Mouse (Mus musculus): ENCODE measurements around the gene Elk3. TPM values are rescaled to one million over a fixed set of nuclear protein-coding genes. Genes with fewer than 3 reads are reported as not detected.

The Elk3 gene
- polyA plus RNA-seq, 1 experiment from 2014 or later: 23.6 TPM

- Histone ChIP-seq H3K4me1 (ENCODE audit: control insufficient read depth, insufficient read depth, low read length) (no peaks in the 10 kb centered on the region), H3K4me3 (replicated peaks; ENCODE audit: low read length) (no peak overlapping the region), H3K27me3 (ENCODE audit: control insufficient read depth, insufficient read depth, low read length) (no peaks in the 10 kb centered on the region), H3K9ac (ENCODE audit: low read length) (no peak overlapping the region), H3K4me2 (ENCODE audit: low read depth, low read length) (no peak overlapping the region), H3K36me3 (ENCODE audit: control insufficient read depth, insufficient read depth, low read length) (peaks cover 8% of the 10 kb centered on the region; the same call in 1 of the 2 replicates), H3K9me3 (replicated peaks; ENCODE audit: control insufficient read depth, low read length) (no peaks in the 10 kb centered on the region), H3K27ac (ENCODE audit: low read length) (no peak overlapping the region)
- no peak for ATAC-seq (ENCODE audit: insufficient read depth, low FRiP score)
- 90% methylated on average over 9 of the region's 9 CpGs for WGBS
Observed at GRCm38 (mm10) chr10:93234692-93235091, 76.2 kb downstream of the Elk3 start.

DNA sequence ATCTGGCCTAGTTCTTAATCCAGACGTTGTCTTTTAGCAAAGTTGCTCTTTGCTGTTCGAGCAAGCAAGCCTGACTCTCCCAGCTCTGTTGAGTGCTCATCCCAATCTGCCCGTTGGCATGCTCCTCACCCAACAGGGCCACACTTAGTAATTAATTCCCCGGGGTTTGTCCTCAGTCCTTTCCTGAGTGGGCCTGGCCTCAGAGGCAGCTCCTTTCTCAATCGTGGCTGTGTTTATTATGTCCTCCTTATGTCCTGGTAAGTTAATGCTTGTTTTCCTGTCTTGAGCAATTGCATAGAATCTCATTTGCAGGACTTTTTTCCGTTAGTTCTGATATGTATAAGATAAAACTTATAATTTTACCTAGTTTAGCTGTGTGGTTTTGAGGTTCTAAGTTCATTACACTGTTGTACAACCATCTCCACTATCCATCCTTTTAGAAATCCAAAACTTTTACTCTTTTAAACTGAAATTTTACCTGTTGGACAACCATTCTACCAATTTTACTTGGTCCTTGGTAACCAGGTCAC is 77.2 kb downstream of the Elk3 start:
- Histone ChIP-seq H3K4me1 (ENCODE audit: control insufficient read depth, insufficient read depth, low read length) (no peaks in the 10 kb centered on the region), H3K36me3 (ENCODE audit: control insufficient read depth, insufficient read depth, low read length) (peaks cover 8% of the 10 kb centered on the region; the same call in 1 of the 2 replicates), H3K9ac (ENCODE audit: low read length) (no peak overlapping the region), H3K9me3 (replicated peaks; ENCODE audit: control insufficient read depth, low read length) (no peaks in the 10 kb centered on the region), H3K4me3 (replicated peaks; ENCODE audit: low read length) (no peak overlapping the region), H3K4me2 (ENCODE audit: low read depth, low read length) (no peak overlapping the region), H3K27ac (ENCODE audit: low read length) (no peak overlapping the region), H3K27me3 (ENCODE audit: control insufficient read depth, insufficient read depth, low read length) (no peaks in the 10 kb centered on the region)
- WGBS: 89% methylated on average over 6 of the region's 6 CpGs
- no peak for ATAC-seq (ENCODE audit: insufficient read depth, low FRiP score)

DNA sequence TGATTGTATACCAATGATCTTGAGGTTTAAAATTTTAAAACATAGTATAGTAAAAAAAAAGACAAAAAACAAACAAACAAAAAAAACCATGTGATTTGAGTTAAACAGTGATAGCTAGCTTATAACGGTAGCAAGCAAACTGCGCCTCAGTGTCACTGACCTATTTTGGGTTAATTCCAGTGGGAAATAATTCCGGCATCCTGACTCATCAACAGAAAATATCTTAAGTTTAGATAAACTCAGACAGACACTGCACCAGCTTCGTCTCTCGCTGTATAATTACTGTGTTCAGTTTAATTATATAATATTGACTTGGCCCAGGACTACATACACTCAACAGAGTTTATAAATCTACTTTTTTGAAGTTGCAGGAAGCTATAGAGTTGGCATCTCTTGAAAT is 79.0 kb downstream of the Elk3 start:
- H3K4me1 ChIP-seq (ENCODE audit: control insufficient read depth, insufficient read depth, low read length): no peaks in the 10 kb centered on the region
- H3K27me3 ChIP-seq (ENCODE audit: control insufficient read depth, insufficient read depth, low read length): no peaks in the 10 kb centered on the region
- no peak overlapping the region for H3K4me3 ChIP-seq (replicated peaks; ENCODE audit: low read length)
- H3K9ac ChIP-seq (ENCODE audit: low read length): no peak overlapping the region
- H3K27ac ChIP-seq (ENCODE audit: low read length): no peak overlapping the region
- ATAC-seq (ENCODE audit: insufficient read depth, low FRiP score): no peak
- no peaks in the 10 kb centered on the region for H3K9me3 ChIP-seq (replicated peaks; ENCODE audit: control insufficient read depth, low read length)
- no peak overlapping the region for H3K4me2 ChIP-seq (ENCODE audit: low read depth, low read length)
- peaks cover 4% of the 10 kb centered on the region; the same call in 1 of the 2 replicates for H3K36me3 ChIP-seq (ENCODE audit: control insufficient read depth, insufficient read depth, low read length)
- 79% methylated on average over 5 of the region's 5 CpGs for WGBS

DNA sequence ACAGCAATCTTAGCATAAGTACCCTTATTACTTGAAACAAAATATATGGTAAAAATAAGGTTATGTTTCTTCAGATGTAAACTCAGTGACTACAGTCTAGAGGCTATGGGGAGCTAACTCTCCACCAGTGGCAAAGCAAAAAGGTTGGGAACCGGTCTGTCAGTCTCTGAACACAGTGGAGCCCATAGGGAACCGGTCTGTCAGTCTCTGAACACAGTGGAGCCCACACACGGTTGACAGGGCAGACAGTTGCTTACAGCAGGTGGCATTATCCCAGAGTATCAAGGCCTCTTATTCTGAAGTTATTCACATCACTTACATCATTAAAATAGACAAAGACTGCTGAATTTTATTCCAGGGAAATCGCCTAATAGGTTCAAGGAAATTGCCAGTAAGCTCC is 79.4 kb downstream of the Elk3 start:
- no peaks in the 10 kb centered on the region for H3K27me3 ChIP-seq (ENCODE audit: control insufficient read depth, insufficient read depth, low read length)
- no peaks in the 10 kb centered on the region for H3K4me1 ChIP-seq (ENCODE audit: control insufficient read depth, insufficient read depth, low read length)
- H3K9ac ChIP-seq (ENCODE audit: low read length): no peak overlapping the region
- no peak overlapping the region for H3K27ac ChIP-seq (ENCODE audit: low read length)
- WGBS: 80% methylated on average over 4 of the region's 4 CpGs
- no peak overlapping the region for H3K4me3 ChIP-seq (replicated peaks; ENCODE audit: low read length)
- no peak overlapping the region for H3K4me2 ChIP-seq (ENCODE audit: low read depth, low read length)
- H3K9me3 ChIP-seq (replicated peaks; ENCODE audit: control insufficient read depth, low read length): no peaks in the 10 kb centered on the region
- peaks cover 4% of the 10 kb centered on the region; the same call in 1 of the 2 replicates for H3K36me3 ChIP-seq (ENCODE audit: control insufficient read depth, insufficient read depth, low read length)
- ATAC-seq (ENCODE audit: insufficient read depth, low FRiP score): no peak

DNA sequence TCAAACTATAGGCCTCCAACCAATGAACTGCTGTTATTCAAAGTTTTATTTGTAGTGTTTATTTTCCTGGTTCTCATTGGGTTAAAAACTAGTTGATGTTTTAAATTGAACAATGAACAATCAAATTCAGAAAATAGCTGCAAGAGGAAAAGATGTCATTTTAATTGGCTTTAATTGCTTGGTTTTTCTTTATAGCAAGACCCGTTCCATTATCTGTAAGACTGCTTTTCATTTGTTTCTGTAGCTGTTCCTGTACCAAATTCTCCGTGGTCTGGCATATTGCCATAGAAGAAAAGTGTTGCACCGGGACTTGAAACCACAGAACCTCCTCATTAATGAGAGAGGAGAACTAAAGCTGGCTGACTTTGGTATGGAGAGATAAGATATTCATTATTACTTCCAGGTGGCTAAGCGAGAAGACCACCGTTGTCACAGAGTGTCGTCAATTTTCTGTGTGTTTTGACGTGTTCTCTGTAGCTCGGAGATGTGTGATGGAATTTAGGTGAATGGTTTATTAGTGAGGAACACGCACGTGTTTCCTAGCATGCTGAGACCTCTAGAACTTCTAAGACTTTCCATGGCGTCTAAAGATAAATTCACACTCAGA is 82.4 kb downstream of the Elk3 start:
- no peak overlapping the region for H3K4me3 ChIP-seq (replicated peaks; ENCODE audit: low read length)
- no peaks in the 10 kb centered on the region for H3K27me3 ChIP-seq (ENCODE audit: control insufficient read depth, insufficient read depth, low read length)
- no peaks in the 10 kb centered on the region for H3K9me3 ChIP-seq (replicated peaks; ENCODE audit: control insufficient read depth, low read length)
- H3K36me3 ChIP-seq (ENCODE audit: control insufficient read depth, insufficient read depth, low read length): peaks cover 7% of the 10 kb centered on the region; the same call in 1 of the 2 replicates
- ATAC-seq (ENCODE audit: insufficient read depth, low FRiP score): no peak
- no peak overlapping the region for H3K9ac ChIP-seq (ENCODE audit: low read length)
- WGBS: 72% methylated on average over 11 of the region's 11 CpGs
- H3K27ac ChIP-seq (ENCODE audit: low read length): no peak overlapping the region
- no peak overlapping the region for H3K4me2 ChIP-seq (ENCODE audit: low read depth, low read length)
- no peaks in the 10 kb centered on the region for H3K4me1 ChIP-seq (ENCODE audit: control insufficient read depth, insufficient read depth, low read length)

GRCm38 (mm10) chr10:93227921-93228320 is 83.0 kb downstream of the Elk3 start:
- H3K36me3 ChIP-seq (ENCODE audit: control insufficient read depth, insufficient read depth, low read length): 0 out of 2 replicates have a peak, but pooled peaks cover 4% of the 10 kb centered on the region
- H3K9me3 ChIP-seq (replicated peaks; ENCODE audit: control insufficient read depth, low read length): no peaks in the 10 kb centered on the region
- H3K9ac ChIP-seq (ENCODE audit: low read length): no peak overlapping the region
- H3K4me2 ChIP-seq (ENCODE audit: low read depth, low read length): no peak overlapping the region
- H3K27ac ChIP-seq (ENCODE audit: low read length): 0 out of 2 replicates have a peak overlapping the region, but pooled peaks have one; percentile 1
- ATAC-seq (ENCODE audit: insufficient read depth, low FRiP score): no peak
- no peaks in the 10 kb centered on the region for H3K4me1 ChIP-seq (ENCODE audit: control insufficient read depth, insufficient read depth, low read length)
- H3K27me3 ChIP-seq (ENCODE audit: control insufficient read depth, insufficient read depth, low read length): no peaks in the 10 kb centered on the region
- 65% methylated on average over 8 of the region's 8 CpGs for WGBS
- H3K4me3 ChIP-seq (replicated peaks; ENCODE audit: low read length): no peak overlapping the region

DNA sequence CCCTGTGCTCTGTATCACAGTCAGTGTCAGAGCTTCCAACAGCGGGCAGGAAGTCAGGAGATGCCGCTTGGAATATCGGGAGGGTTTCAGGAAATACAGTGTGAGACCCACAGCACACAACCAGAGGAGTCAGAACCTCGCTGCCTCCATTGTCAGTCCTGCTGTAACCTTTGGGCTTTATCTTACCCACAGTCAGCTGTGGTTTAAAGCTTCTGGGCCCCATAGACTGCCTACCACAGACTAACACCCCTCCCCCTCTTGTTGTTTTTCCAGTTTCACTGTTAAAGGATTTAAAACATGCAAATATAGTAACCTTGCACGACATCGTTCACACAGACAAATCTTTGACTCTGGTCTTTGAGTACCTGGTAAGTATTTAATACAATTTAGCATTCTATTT is 85.2 kb downstream of the Elk3 start:
- 80% methylated on average over 6 of the region's 6 CpGs for WGBS

GRCm38 (mm10) chr10:93215051-93215763 is 95.7 kb downstream of the Elk3 start:
- Histone ChIP-seq H3K27ac (ENCODE audit: low read length) (no peak overlapping the region), H3K4me1 (ENCODE audit: control insufficient read depth, insufficient read depth, low read length) (0 out of 2 replicates have a peak, but pooled peaks cover 2% of the 10 kb centered on the region), H3K36me3 (ENCODE audit: control insufficient read depth, insufficient read depth, low read length) (peaks cover 35% of the 10 kb centered on the region), H3K9ac (ENCODE audit: low read length) (no peak overlapping the region), H3K27me3 (ENCODE audit: control insufficient read depth, insufficient read depth, low read length) (no peaks in the 10 kb centered on the region), H3K9me3 (replicated peaks; ENCODE audit: control insufficient read depth, low read length) (no peaks in the 10 kb centered on the region; the same call in 1 of the 2 replicates), H3K4me2 (ENCODE audit: low read depth, low read length) (no peak overlapping the region), H3K4me3 (replicated peaks; ENCODE audit: low read length) (no peak overlapping the region)
- ATAC-seq (ENCODE audit: insufficient read depth, low FRiP score): no peak
- 93% methylated on average over 8 of the region's 8 CpGs for WGBS

More for the DNA sequence above, 85.2 kb downstream of the Elk3 start:
- no peak for ATAC-seq (ENCODE audit: insufficient read depth, low FRiP score)
- H3K27me3 ChIP-seq (ENCODE audit: control insufficient read depth, insufficient read depth, low read length): no peaks in the 10 kb centered on the region
- no peak overlapping the region for H3K9ac ChIP-seq (ENCODE audit: low read length)
- H3K36me3 ChIP-seq (ENCODE audit: control insufficient read depth, insufficient read depth, low read length): 0 out of 2 replicates have a peak, but pooled peaks cover 4% of the 10 kb centered on the region
- no peak overlapping the region for H3K4me2 ChIP-seq (ENCODE audit: low read depth, low read length)
- H3K9me3 ChIP-seq (replicated peaks; ENCODE audit: control insufficient read depth, low read length): no peaks in the 10 kb centered on the region
- H3K4me3 ChIP-seq (replicated peaks; ENCODE audit: low read length): no peak overlapping the region
- no peaks in the 10 kb centered on the region for H3K4me1 ChIP-seq (ENCODE audit: control insufficient read depth, insufficient read depth, low read length)
- H3K27ac ChIP-seq (ENCODE audit: low read length): no peak overlapping the region

DNA sequence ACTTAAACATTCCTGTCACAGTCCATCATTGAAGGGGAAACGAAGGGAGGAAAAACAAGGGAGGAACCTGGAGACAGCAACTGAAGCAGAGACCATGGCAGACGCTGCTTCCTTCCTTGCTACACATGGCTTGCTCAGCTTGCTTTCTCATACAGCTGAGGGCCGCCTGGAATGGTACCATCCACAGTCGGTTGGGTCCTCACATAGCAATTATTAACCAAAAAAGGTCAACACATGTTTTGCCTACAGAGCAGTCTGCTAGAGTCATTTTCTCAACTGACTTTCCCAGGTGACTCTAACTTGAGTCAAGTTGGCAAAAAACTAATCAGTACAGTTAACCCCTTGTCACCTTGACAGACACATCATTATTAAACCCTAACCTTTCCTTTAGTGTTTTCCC is 96.7 kb downstream of the Elk3 start:
- 62% methylated on average over 4 of the region's 4 CpGs for WGBS
- no peaks in the 10 kb centered on the region; the same call in 1 of the 2 replicates for H3K9me3 ChIP-seq (replicated peaks; ENCODE audit: control insufficient read depth, low read length)

More for the DNA sequence above, 96.7 kb downstream of the Elk3 start:
- H3K27me3 ChIP-seq (ENCODE audit: control insufficient read depth, insufficient read depth, low read length): no peaks in the 10 kb centered on the region
- H3K36me3 ChIP-seq (ENCODE audit: control insufficient read depth, insufficient read depth, low read length): peaks cover 35% of the 10 kb centered on the region
- no peak overlapping the region for H3K4me3 ChIP-seq (replicated peaks; ENCODE audit: low read length)
- no peak overlapping the region for H3K9ac ChIP-seq (ENCODE audit: low read length)
- H3K4me1 ChIP-seq (ENCODE audit: control insufficient read depth, insufficient read depth, low read length): 0 out of 2 replicates have a peak, but pooled peaks cover 2% of the 10 kb centered on the region
- no peak overlapping the region for H3K4me2 ChIP-seq (ENCODE audit: low read depth, low read length)
- no peak overlapping the region for H3K27ac ChIP-seq (ENCODE audit: low read length)
- no peak for ATAC-seq (ENCODE audit: insufficient read depth, low FRiP score)

All from stomach, embryonic 16.5 days (tissue).